Mouse (Mus musculus) G1E-ER4 (cell line): ENCODE data around the gene Myo16. TPM values are rescaled to one million over a fixed set of nuclear protein-coding genes. Genes with fewer than 3 reads are reported as not detected.

Source experiments
- GATA1 ChIP-seq: IDR thresholded peaks from one replicate; pipeline ENCODE4 v1.8.0; 2012; ENCODE audit warnings: low read length, inconsistent platforms
- polyA plus RNA-seq: library from polyadenylated mRNA; stranded (reverse); fragments of >175 nt; gene quantifications from 2 replicates; pipeline ENCODE4 v1.2.3, GENCODE M21; 2012

Gene Myo16
- polyA plus RNA-seq, 1 experiment = 0.04 TPM

DNA sequence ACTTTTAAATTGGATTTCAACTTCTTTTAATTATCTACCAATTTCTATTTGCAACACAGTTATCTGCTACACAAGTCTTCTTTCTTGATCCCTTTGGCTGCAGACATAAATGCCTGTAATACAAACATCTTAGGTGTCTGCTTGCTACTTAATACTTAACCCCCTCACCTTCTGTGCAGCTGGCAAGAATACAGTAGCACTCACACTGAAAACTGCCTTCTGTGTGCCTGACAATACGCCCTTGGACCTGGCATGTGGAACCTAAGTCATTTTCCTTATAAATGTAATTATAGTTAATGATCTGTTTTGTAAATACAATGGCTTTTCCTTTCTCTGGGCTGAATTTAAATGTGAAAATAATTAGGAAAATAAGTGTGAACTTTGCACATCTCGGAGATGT, 17.6 kb downstream of the Myo16 start:
- no peak for TF ChIP-seq GATA1

DNA sequence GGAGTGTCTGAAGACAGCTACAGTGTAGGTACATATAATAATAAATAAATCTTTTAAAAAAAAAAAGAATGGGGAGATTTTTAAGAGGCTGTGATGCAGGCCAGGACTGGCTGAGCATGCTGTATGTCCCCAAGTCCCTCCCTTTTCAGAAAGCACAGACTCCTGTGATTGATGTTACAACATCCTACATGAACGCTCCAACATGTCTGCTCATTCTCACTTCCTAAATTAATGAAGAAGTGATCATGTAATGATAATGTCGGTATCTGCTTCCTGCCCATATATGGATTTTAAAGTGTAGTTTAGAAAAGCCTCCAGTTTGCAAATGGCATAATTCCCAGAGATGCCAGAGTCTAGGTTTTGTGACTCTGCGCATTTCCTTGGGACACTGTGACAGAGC, 18.6 kb downstream of the Myo16 start:
- TF ChIP-seq GATA1 = no peak

DNA sequence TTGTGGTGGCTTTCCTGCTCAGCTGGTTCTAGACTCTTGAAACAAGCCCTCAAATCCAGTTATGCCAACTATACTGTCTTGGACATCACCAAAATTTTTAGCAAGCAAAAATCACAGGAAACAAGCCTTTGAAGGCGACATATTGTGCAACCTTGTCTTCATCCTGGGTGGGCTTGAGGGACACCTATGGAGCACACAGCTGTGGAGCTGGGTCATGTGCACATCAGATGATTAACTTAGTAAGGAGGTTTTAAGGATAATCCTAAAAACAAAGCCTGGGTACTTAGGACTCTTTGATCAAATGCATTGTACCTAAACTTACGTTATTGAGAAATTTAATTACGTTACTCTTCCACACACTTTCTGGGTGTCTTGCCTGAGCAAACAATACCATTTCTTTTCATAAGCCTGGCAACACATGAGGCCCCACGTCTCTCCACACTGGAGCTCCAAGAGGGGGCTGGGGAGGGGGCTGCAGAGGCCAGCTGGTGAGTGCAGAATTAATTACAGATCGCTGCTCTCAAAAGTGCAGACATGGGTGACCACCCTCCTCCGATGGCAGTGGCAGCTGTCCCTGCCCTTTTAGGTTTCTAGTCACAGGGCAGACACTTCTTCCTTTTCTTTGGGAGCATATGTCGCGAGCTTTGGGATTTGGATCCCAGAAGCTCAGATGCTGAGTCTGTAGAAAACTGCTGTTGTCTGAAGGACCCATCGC, 19.5 kb downstream of the Myo16 start:
- no peak for TF ChIP-seq GATA1

- no peak for TF ChIP-seq GATA1
Measured at GRCm38 (mm10) chr8:10174201-10174840, 20.6 kb downstream of the Myo16 start.

DNA sequence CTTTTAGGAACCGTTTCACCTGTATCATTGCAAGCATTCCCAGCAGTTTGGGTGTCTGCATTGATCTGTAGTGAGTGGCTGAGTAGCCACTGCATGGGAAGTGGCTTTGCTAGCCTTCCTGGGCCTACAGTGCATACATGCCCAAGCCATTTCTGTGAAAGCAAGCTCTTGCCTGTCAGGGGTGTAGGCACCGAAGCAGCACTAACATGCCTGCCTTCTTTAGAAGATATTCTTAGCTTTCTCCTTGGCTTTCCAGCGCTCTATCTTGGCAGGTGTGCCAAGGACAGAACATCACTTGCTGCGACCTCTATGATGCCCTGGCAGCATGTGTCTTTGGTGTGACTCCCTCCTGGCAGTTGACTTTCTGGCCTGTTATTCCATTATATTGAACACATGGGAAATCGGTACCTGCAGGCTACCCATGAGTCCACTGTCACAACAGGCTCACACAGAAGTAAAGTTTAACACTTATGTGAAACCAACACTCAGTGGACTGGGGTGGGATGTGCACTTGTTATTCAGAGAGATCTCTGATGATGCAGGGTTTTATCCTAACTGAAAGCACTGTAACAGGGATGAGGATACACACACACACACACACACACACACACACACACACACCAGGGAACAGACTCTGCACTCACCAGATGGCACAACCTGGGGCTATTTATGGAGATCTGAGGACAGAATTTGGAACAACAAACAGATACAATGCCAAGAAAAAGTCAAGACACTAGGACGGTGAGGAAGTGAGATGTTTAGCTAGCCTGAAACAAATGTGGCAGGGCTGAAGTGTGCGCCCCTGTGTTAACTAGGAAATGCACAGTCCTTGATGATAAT, 21.4 kb downstream of the Myo16 start:
- TF ChIP-seq GATA1 = no peak

GRCm38 (mm10) chr8:10175976-10176375, 22.3 kb downstream of the Myo16 start:
- no peak for TF ChIP-seq GATA1

DNA sequence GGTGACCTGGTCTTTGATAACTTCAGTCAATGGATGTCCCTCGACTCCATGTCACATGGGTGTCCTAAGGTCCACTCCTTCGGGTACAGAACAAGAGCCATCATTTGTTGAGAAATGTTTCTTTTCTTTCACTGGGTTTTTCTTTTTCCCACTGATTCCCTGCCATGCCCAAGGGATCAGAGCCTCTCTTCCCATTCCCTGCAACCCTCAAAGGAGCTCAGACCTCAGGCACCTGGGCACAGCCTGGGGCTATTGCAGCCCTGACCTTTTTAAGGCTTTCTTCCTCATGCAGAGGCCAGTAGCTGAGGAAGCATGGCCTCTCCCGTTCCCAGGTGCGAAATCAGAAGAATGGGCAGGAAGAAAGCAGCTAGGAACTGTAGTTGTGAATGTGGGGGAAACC, 23.4 kb downstream of the Myo16 start:
- no peak for TF ChIP-seq GATA1

GRCm38 (mm10) chr8:10178986-10179385, 25.3 kb downstream of the Myo16 start:
- TF ChIP-seq GATA1 = no peak

GRCm38 (mm10) chr8:10190607-10191006, 36.9 kb downstream of the Myo16 start:
- TF ChIP-seq GATA1 = no peak

- TF ChIP-seq GATA1 = no peak
Measured at GRCm38 (mm10) chr8:10198164-10198563, 44.5 kb downstream of the Myo16 start.

DNA sequence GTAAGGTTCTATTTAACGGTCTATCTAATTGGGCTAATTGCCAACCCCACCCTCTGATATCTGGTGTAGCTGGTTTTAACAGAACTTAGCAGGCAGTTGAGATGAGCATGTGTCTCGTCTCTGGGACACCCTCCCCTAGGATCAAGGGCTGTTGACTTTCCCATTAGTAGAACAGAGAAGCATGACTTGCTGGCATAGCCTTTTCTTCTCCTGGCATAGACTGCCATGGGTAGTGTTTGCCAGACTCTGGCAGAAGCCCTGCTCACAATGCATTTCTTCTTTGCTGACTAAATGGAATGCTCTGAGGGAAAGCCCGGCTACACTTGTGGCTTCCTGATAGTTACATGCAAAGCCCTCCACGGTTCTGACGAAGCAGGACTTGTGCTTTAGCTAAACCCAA, 45.6 kb downstream of the Myo16 start:
- TF ChIP-seq GATA1 = no peak

- TF ChIP-seq GATA1 = no peak
Measured at GRCm38 (mm10) chr8:10200042-10200441, 46.3 kb downstream of the Myo16 start.

DNA sequence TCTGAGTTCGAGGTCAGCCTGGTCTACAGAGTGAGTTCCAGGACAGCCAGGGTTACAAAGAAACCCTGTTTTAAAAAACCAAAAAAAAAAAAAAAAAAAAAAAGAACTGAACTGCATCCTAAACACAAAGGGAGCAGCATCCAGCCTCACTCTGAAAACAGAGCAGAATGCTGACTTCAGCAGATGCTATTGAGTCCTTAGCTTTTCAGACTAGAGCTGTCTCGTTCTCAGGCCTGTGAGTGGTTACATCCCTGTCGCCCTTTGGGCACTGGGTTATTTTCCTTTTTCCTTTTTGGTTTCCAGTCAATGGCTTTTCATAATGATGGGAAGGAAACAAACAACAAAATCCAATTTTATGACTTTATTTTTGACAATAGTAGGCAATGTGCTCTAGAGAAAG, 61.3 kb downstream of the Myo16 start:
- TF ChIP-seq GATA1 = no peak

DNA sequence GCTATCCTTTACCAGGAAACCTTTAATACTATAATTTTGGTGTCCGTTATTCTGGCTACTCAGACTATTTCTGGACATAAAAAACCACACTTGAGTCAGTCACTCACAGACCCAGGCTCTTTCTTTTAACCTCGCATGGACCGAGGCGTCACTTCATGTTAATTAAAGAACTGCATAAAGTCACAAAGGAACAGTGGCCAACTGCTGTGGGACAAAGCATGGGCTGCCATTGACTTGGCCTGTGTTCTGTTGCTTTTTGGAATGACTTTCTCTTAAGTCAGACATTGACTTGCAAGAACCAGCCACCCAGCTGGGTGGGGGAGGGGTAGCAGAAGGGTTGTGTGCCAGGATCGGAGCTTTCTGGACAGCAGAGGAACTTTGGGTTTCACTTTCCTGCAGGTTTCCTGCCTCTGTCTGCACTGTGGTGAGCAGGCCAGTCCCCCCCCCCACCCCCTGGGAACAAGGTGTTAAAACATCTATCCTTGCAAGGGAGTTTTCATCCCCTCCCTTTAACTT, 66.1 kb downstream of the Myo16 start:
- TF ChIP-seq GATA1 = no peak

- TF ChIP-seq GATA1 = no peak
Measured at GRCm38 (mm10) chr8:10222770-10223169, 69.1 kb downstream of the Myo16 start.

- no peak for TF ChIP-seq GATA1
Measured at GRCm38 (mm10) chr8:10223528-10224194, 70.0 kb downstream of the Myo16 start.
